Mouse (Mus musculus) layer of hippocampus, adult 6 months (tissue): ENCODE results near the gene Gpr180. TPM values are rescaled to one million over a fixed set of nuclear protein-coding genes. Genes with fewer than 3 reads are reported as not detected.

Source experiments
- long read RNA-seq, 2 experiments: library from polyadenylated mRNA; unstranded; transcript quantifications; one replicate each; pipeline ENCODE4 v2.0.0; 2019 to 2020
- polyA plus RNA-seq: library from polyadenylated mRNA; unstranded; fragments of <200 nt; fragmentation: Nextera tagmentation; gene quantifications from 2 replicates; pipeline ENCODE4 v1.2.3, GENCODE M21; 2021

Gene Gpr180
- polyA plus RNA-seq = 23.2 and 25.8 TPM in 2 replicates
- long read RNA-seq, experiment 1, transcript Gpr180-201 (9 exons, 1,875 nt) = major isoform, 42 of 60 reads
- long read RNA-seq, experiment 1, partial matches to known transcripts = 1 of 60 reads
- long read RNA-seq, experiment 1, other reads (novel, unspliced or antisense) = 17 of 60 reads
- long read RNA-seq, experiment 2, transcript Gpr180-201 (9 exons, 1,875 nt) = major isoform, 126 of 200 reads
- long read RNA-seq, experiment 2, partial matches to known transcripts = 7 of 200 reads
- long read RNA-seq, experiment 2, other reads (novel, unspliced or antisense) = 67 of 200 reads

DNA sequence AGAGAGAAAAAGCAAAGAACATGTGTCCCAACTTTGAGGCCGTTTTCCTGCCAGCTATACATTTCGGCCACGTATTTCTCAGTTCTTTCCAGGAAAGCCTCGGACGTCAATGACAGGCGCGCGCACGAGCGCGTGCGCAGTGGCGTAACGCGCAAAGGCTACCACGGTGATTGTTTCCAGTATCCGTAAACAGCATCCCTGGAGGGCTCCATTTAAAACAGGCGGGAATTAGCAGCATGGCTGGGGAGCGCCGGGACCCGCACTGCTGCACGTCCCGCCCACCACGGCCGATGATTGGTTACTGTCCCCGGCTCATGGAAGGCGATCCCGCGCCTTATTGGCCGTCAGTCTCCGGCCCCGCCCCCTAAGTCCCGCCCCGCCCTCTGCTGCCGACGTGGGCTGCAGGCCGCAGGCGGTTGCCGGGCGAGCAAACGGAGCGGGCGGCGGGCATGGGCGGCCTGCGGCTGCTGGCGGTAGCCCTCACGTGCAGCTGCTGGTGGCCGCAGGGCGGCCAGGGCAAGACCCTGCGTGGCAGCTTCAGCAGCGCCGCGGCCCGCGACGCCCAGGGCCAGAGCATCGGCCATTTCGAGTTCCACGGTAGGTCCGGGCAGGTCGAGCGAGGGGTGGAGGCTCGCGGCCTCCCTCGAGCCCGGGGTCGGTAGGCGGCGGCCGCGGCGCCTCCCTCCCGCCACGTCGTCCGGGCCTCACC, at the start of gene Gpr180:
Gene Gpr180 (plus strand): TSS at position 415 of the 709 bp plus-strand sequence.

GRCm38 (mm10) chr14:118132642-118132977, 4.3 kb upstream of the Gpr180 start, which contains the start of gene Tgds:
Tgds (minus strand) TSS chr14:118132755.

Other genes with a start within 250 kb of the Gpr180 start
- gene Dct, start 84.9 kb upstream of the Gpr180 start, polyA plus RNA-seq = 1.2 and 2.8 TPM in 2 replicates
- gene Tgds, start 4.4 kb upstream of the Gpr180 start, polyA plus RNA-seq = 6.2 and 8.1 TPM in 2 replicates
- 1.1 and 1.5 TPM in 2 replicates for gene Sox21, start 99.9 kb downstream of the Gpr180 start, polyA plus RNA-seq
- not detected in 2 replicates for gene Gm9376, start 129.8 kb downstream of the Gpr180 start, polyA plus RNA-seq